Mouse (Mus musculus) forebrain, embryonic 14.5 days (tissue): ENCODE data around the gene Pde3a. TPM values are rescaled to one million over a fixed set of nuclear protein-coding genes. Genes with fewer than 3 reads are reported as not detected.

Experiments used
- ATAC-seq: fragments of 200-750 bp; cut with Nextera tagmentation; 2 replicates; pipeline ENCODE4 v1.8.0; 2017; ENCODE audit warnings: mild to moderate bottlenecking, moderate library complexity
- DNase-seq: peaks from one replicate; pipeline ENCODE4 v3.0.0-alpha.2; 2015; ENCODE audit warnings: low spot score
- H3K27ac ChIP-seq: fragments of 300-500 bp; sonication (generic); 2 replicates; pipeline ENCODE4 v1.5.1; 2014; ENCODE audit warnings: low read depth, mild to moderate bottlenecking, control low read depth, low read length, moderate library complexity
- H3K27me3 ChIP-seq: fragments of 300-500 bp; sonication (generic); replicated peaks from 2 replicates; pipeline ENCODE4 v1.6.1; 2014; ENCODE audit warnings: low read length, control low read depth, mixed read lengths; ENCODE audit not compliant: control insufficient read depth, insufficient read depth
- H3K36me3 ChIP-seq: fragments of 300-500 bp; sonication (generic); 2 replicates; pipeline ENCODE4 v1.6.1; 2014; ENCODE audit warnings: low read length, control low read depth; ENCODE audit not compliant: control insufficient read depth, insufficient read depth
- H3K4me1 ChIP-seq: fragments of 300-500 bp; sonication (generic); 2 replicates; pipeline ENCODE4 v1.6.1; 2014; ENCODE audit warnings: antibody characterized with exemption, low read length, control low read depth; ENCODE audit not compliant: control insufficient read depth, insufficient read depth
- H3K4me2 ChIP-seq: fragments of 300-500 bp; sonication (generic); 2 replicates; pipeline ENCODE4 v1.6.1; 2014; ENCODE audit warnings: mild to moderate bottlenecking, control low read depth, low read length
- H3K4me3 ChIP-seq: fragments of 300-500 bp; sonication (generic); 2 replicates; pipeline ENCODE4 v1.5.1; 2014; ENCODE audit warnings: low read depth, low read length, control low read depth
- H3K9ac ChIP-seq: fragments of 300-500 bp; sonication (generic); 2 replicates; pipeline ENCODE4 v1.6.1; 2014; ENCODE audit warnings: mild to moderate bottlenecking, low read length, control low read depth, moderate library complexity
- H3K9me3 ChIP-seq: fragments of 300-500 bp; sonication (generic); replicated peaks from 2 replicates; pipeline ENCODE4 v1.6.1; 2016; ENCODE audit warnings: low read length, control low read depth, mixed read lengths; ENCODE audit not compliant: control insufficient read depth
- WGBS: fragments of 180-500 bp; shearing (Covaris S2); extraction: QIAGEN DNeasy Blood & Tissue Kit; methylation state at CpG from one replicate; pipeline ENCODE4 v1.1.7; 2014; 5-methylcytosine and 5-hydroxymethylcytosine counted together
- polyA plus RNA-seq: library from polyadenylated mRNA; unstranded; fragments of >200 nt; fragmentation: Nextera tagmentation; extraction: Ambion mirVana; gene quantifications from 2 replicates; pipeline ENCODE4 v1.2.1, GENCODE M21; 2014

The Pde3a gene
- polyA plus RNA-seq, 1 experiment from 2014 or later: 0.88 TPM

DNA sequence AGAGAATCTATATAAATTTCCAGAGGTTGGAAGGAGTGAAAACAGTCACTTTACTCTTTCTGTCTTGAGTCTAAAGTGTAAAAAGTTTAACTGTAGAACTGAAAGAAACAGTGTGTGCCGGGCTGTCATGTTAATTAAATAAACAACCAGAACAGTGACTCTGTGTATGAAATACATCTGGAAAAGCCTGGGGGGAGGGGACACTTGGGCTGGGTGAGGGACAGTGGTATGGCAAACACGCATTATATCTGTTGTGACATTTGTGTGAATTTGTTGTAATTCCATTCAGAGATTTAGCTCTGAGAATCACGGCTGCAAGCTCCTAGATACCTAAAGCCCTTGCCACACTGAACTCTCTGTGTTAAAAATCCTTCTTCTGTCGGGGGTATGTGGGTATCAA is 5.9 kb downstream of the Pde3a start:
- Histone ChIP-seq H3K9ac (no peak overlapping the region), H3K27me3 (0 out of 2 replicates have a peak, but pooled peaks cover 13% of the 10 kb centered on the region), H3K9me3 (no peaks in the 10 kb centered on the region), H3K4me1 (no peaks in the 10 kb centered on the region), H3K4me3 (no peak overlapping the region), H3K27ac (no peak overlapping the region), H3K4me2 (no peak overlapping the region), H3K36me3 (no peaks in the 10 kb centered on the region)
- 36% methylated on average over 4 of the region's 4 CpGs for WGBS
- no peak for ATAC-seq
- DNase-seq: no peak

DNA sequence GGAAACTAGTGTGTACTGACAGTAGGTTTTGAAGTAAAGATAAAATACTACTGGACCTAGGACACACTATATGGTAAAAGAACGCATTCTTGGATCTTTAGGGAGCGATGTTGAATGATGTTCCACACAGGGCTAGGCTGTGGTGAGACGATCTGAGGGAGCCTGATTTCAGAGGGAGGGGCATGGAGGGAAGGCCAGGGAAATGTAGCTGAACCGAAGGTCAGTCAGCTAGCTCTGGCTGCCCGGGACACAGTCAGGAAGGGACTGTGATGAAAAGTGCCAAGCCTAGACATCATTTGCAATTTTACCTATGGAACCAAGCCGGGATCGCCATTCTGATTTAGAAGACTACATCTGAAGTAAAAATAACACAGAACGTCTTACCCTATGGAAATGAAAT is 7.8 kb downstream of the Pde3a start:
- ATAC-seq (no peak), DNase-seq (no peak)
- Histone ChIP-seq H3K4me3 (no peak overlapping the region), H3K4me1 (no peaks in the 10 kb centered on the region), H3K4me2 (no peak overlapping the region), H3K27me3 (0 out of 2 replicates have a peak, but pooled peaks cover 4% of the 10 kb centered on the region), H3K27ac (no peak overlapping the region), H3K9me3 (no peaks in the 10 kb centered on the region), H3K9ac (no peak overlapping the region), H3K36me3 (no peaks in the 10 kb centered on the region)
- WGBS: 75% methylated on average over 8 of the region's 8 CpGs

DNA sequence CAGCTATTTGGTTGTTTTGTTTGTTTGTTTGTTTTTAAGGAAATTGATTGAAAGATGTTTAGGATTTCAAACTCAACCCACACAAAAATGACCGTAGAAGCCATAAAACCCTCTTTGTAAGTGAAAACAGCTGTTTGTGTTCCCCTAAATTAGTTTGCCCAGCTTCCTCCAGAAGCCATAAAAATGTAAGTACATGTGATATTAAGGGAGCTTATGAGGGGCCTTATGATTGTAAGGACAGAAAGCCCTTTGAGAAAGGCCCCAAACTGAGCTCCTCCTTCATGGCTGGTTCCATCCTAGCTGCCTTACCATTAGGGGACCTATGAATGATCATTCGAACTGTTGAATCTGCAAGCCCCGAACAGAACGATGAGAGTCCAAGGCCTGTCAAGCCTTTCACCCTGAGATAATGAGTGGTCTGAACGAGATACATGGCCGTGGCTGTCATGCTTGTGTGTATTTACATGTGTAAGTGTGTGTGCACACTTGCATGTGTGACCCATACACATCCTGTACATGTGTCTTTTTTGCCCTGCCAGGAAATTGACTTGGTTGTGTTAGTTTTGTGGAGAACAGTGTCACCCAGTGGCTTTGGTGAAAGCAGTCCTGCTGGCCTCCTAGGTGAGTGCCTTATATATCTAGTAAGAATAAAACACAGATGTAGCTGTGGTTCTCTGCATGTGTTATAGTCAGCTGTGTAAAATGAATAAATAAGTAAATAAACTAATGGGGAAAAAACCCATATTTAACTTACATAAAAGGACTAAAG is 8.5 kb downstream of the Pde3a start:
- DNase-seq: no peak
- 89% methylated on average over 6 of the region's 6 CpGs for WGBS
- no peak overlapping the region for H3K9ac ChIP-seq
- H3K27me3 ChIP-seq: no peaks in the 10 kb centered on the region
- no peak overlapping the region for H3K4me3 ChIP-seq
- ATAC-seq: no peak
- no peaks in the 10 kb centered on the region for H3K4me1 ChIP-seq
- no peak overlapping the region for H3K4me2 ChIP-seq
- H3K36me3 ChIP-seq: no peaks in the 10 kb centered on the region
- H3K9me3 ChIP-seq: no peaks in the 10 kb centered on the region
- H3K27ac ChIP-seq: no peak overlapping the region

DNA sequence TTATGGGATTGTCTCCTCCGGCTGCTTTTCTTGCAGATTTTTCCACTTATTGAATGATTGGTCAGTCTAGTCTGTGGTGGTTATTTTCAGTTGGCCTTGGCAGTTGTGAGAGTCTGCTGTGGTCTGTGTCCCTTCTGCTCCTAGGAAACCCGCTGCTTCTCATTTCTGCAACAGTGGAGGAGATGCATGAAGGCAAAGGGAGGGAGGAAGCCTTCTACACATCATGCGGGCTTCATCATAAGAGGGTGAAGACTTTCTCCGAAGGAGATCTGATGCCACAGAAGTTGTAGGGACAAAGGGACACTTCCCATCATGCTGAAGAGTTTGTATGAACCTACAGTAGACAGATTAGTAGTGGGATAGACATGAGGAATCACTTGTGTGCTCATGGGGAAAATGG is 16.2 kb downstream of the Pde3a start:
- H3K36me3 ChIP-seq: no peaks in the 10 kb centered on the region
- no peak overlapping the region for H3K4me3 ChIP-seq
- DNase-seq (no peak), ATAC-seq (no peak)
- no peaks in the 10 kb centered on the region for H3K4me1 ChIP-seq
- WGBS: 92% methylated on average over 4 of the region's 4 CpGs
- H3K4me2 ChIP-seq: no peak overlapping the region
- no peaks in the 10 kb centered on the region for H3K27me3 ChIP-seq
- no peaks in the 10 kb centered on the region for H3K9me3 ChIP-seq
- H3K9ac ChIP-seq: no peak overlapping the region
- H3K27ac ChIP-seq: no peak overlapping the region

DNA sequence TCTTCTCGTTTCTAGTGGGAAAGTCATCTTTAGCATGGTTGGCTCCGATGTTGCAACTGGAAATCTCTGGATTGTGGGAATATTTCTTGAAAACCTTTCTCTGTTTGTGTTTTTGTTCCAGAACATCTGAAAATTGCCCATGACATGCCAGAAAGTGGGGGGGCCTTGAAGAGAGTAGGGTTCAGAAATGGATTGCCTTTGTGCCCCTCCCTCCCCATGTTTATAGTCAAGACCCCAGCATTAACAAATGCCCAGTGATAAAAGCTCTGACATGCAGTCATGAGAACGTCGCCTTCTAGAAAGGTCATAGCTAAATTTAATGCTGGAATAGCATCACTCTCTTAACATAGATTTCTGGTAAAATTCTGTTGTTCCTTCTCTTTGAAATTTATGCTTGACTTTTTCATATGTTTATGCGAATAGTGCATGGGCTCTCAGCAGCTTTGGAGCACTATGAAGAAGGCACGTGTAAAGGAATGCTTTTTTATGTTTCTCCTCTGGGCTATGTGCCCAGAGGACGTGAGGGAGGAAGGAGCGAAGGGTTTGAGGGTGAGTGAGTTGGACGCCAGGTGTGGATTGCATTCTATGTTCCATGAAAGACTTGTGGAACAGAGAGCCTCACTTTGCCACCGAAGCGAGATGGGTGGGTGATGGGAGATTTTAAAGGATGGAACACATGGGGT is 19.0 kb downstream of the Pde3a start:
- H3K4me3 ChIP-seq: no peak overlapping the region
- ATAC-seq (no peak), DNase-seq (no peak)
- H3K9me3 ChIP-seq: no peaks in the 10 kb centered on the region
- no peaks in the 10 kb centered on the region for H3K27me3 ChIP-seq
- H3K9ac ChIP-seq: no peak overlapping the region
- no peak overlapping the region for H3K4me2 ChIP-seq
- WGBS: 90% methylated on average over 11 of the region's 11 CpGs
- H3K36me3 ChIP-seq: no peaks in the 10 kb centered on the region
- no peaks in the 10 kb centered on the region for H3K4me1 ChIP-seq
- H3K27ac ChIP-seq: no peak overlapping the region

DNA sequence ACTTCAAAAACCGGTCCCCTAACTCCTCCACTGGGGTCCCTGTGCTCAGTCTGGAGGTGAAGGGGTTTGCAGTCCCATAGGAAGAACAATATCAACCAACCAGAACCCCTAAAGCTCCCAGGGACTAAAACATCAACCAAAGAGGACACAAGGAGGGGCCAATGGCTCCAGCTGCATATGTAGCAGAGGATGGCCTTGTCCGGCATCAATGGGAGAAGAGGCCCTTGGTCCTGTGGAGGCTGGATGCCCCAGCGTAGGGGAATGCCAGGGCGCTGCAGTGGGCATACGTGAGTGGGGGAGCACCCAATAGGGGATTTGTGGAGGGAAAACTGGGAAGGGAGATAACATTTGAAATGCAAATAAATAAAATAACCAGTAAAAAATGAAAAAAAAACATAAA is 19.8 kb downstream of the Pde3a start:
- no peak for ATAC-seq
- H3K9ac ChIP-seq: no peak overlapping the region
- H3K4me2 ChIP-seq: no peak overlapping the region
- DNase-seq: no peak
- no peaks in the 10 kb centered on the region for H3K27me3 ChIP-seq
- no peaks in the 10 kb centered on the region for H3K9me3 ChIP-seq
- no peaks in the 10 kb centered on the region for H3K4me1 ChIP-seq
- no peak overlapping the region for H3K27ac ChIP-seq
- no peak overlapping the region for H3K4me3 ChIP-seq
- WGBS: 91% methylated on average over 5 of the region's 5 CpGs
- H3K36me3 ChIP-seq: no peaks in the 10 kb centered on the region

DNA sequence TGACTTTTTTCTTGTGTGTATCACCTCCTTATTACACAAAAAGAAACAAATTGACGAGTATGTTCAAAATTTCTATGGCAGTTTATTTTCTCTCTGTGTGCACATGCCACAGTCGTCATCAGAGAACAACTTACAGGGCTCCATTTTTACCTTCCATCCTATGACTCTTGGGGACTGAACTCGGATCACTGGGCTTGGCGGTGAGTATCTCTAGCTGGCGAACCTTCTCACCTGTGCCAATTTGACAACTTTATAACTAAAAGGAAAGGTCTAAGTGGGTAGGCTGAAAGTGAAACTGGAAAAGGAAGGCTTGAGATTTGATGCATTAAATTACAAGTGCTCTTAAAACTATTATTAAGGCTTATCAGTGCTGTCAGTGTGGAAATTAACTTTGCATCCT is 22.1 kb downstream of the Pde3a start:
- no peak overlapping the region for H3K4me3 ChIP-seq
- no peak for ATAC-seq
- no peak overlapping the region for H3K27ac ChIP-seq
- no peak overlapping the region for H3K9ac ChIP-seq
- H3K27me3 ChIP-seq: no peaks in the 10 kb centered on the region
- DNase-seq: no peak
- H3K9me3 ChIP-seq: no peaks in the 10 kb centered on the region
- WGBS: 92% methylated on average over 5 of the region's 5 CpGs
- H3K4me1 ChIP-seq: no peaks in the 10 kb centered on the region
- H3K36me3 ChIP-seq: no peaks in the 10 kb centered on the region
- H3K4me2 ChIP-seq: no peak overlapping the region

DNA sequence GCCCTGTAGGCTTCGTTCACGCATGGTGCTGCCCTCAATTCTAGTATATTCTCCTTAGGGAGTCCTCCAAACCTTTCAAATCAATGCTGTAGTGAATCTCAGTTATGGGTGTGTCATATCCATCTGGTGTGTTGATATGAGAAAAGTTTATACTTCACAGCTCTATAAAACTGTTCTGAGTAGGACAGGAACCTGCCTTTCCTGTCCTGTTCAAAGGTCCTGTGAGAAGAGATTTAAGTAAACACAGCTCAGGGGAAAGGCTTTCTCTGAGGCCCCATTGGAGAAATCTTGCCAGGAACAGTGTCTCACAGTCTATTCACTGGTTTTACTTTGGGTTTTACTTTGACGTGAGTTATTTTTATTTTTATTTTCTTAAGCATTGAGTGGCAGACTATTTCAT is 22.5 kb downstream of the Pde3a start:
- ATAC-seq (no peak), DNase-seq (no peak)
- Histone ChIP-seq H3K36me3 (no peaks in the 10 kb centered on the region), H3K4me2 (no peak overlapping the region), H3K27ac (no peak overlapping the region), H3K9ac (no peak overlapping the region), H3K9me3 (no peaks in the 10 kb centered on the region), H3K27me3 (no peaks in the 10 kb centered on the region), H3K4me1 (no peaks in the 10 kb centered on the region), H3K4me3 (no peak overlapping the region)
- WGBS: 94% methylated on average over 3 of the region's 3 CpGs

DNA sequence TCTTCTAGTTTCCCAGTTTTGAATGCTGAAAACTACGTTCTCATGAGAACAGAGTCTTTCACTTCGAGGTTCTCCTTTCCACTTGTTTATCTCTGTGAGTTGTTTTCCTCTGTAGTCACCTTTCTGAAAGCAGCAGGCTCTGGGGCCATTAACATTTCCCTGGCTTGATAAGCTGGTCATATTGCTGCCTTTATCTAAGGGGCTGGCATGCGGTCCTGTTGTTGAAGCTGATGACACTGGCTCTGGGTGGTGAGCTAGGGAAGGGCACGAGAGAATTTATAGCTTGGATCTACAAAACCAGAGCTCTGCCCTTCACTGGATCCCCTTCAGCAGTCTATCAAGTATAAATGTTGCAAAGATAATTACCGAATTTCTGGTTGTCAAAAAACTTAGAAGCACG is 24.6 kb downstream of the Pde3a start:
- no peak for DNase-seq
- H3K4me2 ChIP-seq: no peak overlapping the region
- no peak overlapping the region for H3K9ac ChIP-seq
- H3K36me3 ChIP-seq: no peaks in the 10 kb centered on the region
- H3K27ac ChIP-seq: no peak overlapping the region
- H3K27me3 ChIP-seq: no peaks in the 10 kb centered on the region
- H3K9me3 ChIP-seq: no peaks in the 10 kb centered on the region
- WGBS: 88% methylated on average over 6 of the region's 6 CpGs
- H3K4me1 ChIP-seq: no peaks in the 10 kb centered on the region
- H3K4me3 ChIP-seq: no peak overlapping the region
- no peak for ATAC-seq
